Mouse (Mus musculus) cerebellum, postnatal 4 days (tissue): ENCODE data around the gene Hcrtr1.

Source experiments
- DNase-seq, 2 experiments: peaks; one replicate each; pipeline ENCODE4 v3.0.0; 2022; ENCODE audit warnings: low spot score in 2 of 2, mixed read lengths in 1 of 2

The Hcrtr1 gene

DNA sequence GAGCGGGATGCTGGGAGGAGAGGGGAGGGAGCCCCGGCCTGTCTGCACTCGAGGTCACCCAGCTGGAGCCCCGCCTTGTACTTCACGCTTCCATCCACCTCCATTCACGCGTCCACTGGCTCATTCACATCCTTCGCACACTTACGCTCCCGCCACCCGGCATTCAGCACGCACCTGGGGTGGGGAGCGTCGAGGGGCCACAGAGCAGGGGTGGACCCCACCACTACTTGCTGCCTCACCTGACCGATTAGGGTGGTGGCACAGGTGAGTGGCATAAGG lies at the start of gene Hcrtr1:
Gene Hcrtr1, minus strand, starts transcription at position 146 of the 279 bp plus-strand sequence.
- no peak for DNase-seq

DNA sequence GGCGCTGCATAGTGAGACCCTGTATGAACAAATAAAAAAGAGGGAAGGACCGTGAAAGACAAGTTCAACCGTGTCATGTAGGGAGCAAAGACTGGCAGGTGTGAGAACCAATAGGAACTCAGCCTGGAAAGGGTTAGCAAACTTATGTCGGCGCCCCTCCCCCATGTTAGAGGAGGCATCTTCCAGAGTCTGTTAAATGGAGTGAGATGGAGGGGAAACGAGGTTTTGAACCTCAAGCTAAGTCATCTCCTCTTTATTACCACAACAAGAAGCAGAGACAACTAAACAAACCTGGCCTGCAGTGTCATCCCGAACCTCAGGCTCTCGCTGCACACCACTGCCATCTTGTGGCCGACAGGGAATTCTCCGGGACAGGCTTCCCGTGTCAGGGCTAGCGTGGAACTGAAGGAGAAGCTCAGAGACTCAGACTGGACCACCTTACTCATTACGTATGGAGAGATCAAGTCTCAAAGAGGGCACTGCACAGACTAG lies 49.7 kb upstream of the Hcrtr1 start:
- peak; percentile 85 to 88 for DNase-seq

GRCm38 (mm10) chr4:130186891-130187290 lies 47.7 kb upstream of the Hcrtr1 start:
- no peak for DNase-seq

GRCm38 (mm10) chr4:130186450-130186849 lies 47.3 kb upstream of the Hcrtr1 start:
- DNase-seq, result no peak

DNA sequence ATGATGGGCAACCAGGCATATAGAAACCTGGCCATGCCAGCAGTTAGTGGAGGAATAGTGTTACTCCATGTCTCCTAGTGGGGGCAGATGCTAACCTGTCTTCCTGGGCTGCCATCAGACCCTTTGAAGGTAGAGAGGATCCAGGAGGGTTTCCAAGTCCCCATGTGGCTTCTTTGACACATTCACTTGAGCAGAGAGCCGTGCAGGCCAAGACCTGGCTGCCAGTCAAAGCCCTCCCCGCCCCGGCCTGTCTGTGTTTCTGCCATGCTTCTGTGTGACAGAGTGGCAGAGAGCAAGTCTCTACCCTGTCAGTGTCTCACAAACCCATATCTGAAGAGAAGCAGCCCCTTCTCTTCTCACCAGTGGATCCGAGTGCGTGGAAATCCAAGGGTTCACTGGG lies 44.7 kb upstream of the Hcrtr1 start:
- no peak for DNase-seq

DNA sequence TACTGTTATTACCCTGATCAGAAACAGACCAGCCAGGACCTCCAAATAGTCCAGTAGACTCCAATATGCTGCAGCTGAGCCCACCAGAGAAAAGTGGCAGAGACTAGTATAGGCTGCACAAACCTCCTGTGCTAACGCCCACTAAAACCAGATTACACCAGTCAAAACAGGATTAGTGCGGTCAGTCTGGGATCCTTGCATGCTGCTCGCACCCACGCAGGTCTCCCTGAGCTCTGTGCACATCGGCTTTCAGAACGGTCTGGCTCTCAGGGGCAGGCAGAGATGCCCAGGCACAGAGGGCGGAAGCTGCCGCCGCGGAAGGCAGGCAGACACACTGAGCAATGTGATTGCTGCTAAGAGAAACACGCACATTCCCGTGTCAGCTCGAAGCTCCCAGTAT lies 43.9 kb upstream of the Hcrtr1 start:
- DNase-seq, result no peak

DNA sequence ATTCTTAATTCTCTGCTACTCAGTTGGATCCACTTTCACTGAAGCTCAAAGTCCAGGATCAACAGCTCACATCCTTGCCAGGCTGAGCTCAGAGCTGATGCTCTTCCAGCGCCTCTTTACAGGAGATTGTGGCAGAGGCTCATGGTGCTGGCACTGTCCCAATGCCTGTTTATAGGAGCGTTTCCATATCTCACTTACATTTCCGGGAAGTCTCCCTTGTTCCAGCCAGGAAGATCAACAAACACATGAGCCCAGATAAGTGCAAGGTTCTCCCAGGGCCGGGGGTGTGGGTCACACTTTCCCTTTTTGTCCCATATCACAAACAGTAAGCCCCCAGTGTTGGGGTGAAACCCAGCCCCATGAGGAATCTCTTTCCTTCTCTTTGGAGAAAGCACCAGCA lies 42.7 kb upstream of the Hcrtr1 start:
- DNase-seq, result no peak

DNA sequence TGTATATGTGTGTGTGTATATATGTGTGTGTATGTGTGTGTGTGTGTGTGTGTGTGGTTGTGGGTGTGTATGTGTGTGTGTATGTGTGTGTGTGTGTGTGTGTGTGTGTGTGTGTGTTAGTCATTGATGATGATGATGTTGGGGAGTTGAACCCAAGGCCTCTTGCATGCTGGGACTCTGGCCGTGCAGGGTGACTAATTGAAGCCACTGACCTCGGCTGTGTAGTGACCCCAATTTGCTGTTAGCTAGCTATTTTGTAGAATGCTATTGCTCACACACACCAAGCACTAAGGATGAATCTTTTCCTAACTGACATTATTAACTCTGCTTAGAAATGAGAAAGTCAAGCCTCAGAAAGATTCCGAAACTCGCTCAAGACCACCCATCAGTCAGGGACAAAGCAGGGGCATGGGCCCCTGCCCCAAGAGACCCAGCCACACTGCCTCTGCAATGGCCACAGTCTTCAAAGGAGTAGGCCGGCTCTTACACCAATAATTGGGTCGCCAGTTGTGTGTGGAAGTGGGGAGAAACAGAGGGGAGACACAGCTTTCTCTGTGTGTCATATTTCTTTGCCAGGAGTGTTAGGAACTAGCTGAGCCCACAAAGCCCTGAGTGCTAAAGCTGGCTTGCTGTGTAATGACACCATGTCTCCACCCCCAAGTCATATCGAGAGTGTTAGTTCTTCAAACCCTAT lies 41.9 kb upstream of the Hcrtr1 start:
- no peak for DNase-seq

DNA sequence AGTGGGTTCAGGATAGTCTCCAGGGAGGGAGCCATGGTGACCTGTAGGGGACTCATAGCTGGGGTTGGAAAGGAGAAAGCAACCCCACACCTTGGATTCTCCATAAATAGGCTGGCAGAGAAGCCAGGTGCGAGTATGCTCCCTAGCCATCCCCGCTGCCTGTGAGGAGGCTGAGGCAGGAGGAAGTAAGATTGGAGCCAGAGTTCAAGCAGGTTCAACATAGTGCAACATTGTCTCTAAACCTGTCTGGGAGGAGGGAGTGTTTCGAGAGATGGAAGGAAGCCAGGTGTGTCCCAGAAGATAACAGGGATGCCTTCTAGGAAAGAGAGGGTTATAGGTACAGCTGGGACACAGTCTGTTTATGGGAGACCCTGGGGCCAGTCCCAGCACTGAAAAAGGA lies 40.7 kb upstream of the Hcrtr1 start:
- DNase-seq, result no peak

DNA sequence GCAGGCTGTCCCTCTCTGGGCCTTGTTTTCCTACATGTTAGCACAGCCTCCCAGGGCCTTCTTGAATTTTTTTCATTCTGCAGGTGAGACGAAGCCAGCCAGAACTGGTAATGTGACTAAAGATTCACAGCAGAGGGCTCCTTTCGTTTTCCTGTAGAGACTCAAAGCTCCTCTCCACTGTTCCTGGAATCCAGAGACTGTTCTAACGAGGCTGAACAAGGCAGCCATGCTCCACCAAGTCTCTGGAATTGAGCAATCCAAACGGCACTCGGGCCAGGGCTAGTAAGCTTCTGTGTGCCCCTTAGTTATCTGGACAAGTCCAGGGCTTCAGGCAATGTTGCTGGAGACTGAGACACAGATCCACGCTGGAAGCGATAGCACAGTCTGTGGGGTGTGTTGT lies 38.4 kb upstream of the Hcrtr1 start:
- DNase-seq, result no peak

GRCm38 (mm10) chr4:130177087-130177486 lies 37.9 kb upstream of the Hcrtr1 start:
- DNase-seq, result no peak

DNA sequence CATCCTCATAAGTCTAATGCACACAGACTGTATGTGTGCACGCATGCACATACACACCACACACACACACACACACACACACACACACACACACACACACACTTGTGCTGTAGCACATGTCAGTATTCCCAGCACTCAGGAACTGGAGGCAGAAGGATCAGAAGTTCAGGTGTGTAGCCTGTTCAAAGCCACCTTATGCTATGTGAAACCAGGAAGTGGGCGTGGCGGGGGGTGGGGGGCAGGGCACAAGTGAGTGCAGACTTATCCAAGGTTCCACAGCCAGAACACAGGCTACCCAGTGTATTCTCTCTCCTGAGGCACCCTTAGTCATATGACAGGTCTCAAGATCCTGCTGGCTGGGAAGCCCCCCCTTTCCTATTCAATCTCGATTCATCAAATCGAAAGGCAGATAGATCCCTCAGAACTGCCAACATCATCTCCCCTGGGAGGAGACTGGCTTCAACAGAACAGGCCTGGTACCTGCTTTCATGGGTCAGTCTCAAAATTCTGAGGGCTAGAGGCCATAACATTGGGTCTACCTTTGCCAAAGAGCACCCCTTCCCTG lies 37.1 kb upstream of the Hcrtr1 start:
- no peak for DNase-seq

DNA sequence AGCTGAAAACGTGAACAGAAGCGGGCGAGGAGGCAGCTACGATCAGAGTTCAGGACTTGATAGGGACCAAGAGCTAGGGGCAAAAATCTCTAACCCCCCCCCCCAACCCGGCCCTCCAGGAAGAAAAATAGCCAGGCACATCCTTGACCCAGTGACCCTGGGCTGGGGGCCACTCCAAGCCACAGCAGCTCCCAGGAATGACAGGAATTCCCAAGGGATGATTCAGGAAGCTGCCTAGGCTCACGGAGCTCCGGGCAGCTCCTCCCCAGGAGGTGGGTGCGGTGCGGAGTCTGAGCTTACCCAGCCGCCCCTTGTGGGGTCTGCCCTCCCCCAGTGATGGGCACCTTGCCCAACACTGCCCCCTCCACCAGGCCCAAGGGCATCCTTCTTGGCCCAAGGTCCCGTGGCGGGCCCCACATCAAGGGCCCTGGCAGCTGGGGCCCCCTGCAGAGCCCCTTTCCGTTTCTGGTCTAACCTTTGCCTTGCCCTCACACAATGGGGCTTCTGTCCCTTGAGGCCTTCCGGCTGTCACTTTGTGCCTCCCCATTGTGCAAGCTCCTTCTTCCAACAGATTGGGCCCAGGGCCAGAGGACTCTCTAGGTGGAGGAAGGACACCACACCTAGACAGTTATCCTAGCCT lies 36.0 kb upstream of the Hcrtr1 start, which contains the start of gene Tinagl1:
Gene Tinagl1, minus strand, starts transcription at position 51 of the 640 bp plus-strand sequence.
- no peak for DNase-seq

- no peak for DNase-seq
These were observed 35.3 kb upstream of the Hcrtr1 start for GRCm38 (mm10) chr4:130174335-130175031.

GRCm38 (mm10) chr4:130173911-130174311 lies 34.8 kb upstream of the Hcrtr1 start:
- DNase-seq, result no peak

DNA sequence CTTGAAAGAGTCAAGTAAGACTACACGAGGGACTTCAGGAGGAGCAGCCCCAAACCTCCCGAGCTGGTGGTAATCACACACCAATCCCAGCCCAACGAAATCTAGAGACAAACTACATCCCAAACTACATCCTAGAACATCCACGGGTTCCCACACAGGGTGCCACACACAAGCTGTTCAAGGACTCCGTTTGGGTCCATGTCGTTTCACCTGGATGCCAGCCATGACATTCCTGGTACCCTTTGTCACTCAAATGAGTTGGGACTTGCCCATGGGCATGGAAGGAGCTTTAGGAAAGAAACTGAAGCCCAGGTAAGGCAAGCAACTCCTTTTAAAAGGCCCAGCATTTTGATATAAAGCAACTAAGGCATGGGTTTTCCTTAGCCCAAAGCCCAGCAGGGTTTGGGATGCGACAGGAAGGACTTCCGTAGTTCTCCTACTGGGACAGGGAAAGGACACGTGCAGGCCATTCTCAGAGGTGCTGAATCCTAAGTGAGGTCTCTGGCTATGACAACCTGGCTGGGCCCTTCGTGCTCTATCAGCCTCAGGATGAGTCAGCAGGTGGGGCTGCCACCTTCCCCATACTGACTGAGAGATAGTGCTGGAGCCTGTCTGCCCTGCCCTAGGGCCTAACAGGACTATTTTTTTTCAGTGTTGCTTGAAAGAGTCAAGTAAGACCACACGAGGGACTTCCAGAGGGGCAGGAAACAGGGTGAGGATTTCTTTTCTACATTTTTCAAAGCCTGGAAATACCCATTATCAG lies 34.1 kb upstream of the Hcrtr1 start:
- no peak for DNase-seq

- DNase-seq, result no peak
These were observed 33.0 kb upstream of the Hcrtr1 start for GRCm38 (mm10) chr4:130171951-130172765.

DNA sequence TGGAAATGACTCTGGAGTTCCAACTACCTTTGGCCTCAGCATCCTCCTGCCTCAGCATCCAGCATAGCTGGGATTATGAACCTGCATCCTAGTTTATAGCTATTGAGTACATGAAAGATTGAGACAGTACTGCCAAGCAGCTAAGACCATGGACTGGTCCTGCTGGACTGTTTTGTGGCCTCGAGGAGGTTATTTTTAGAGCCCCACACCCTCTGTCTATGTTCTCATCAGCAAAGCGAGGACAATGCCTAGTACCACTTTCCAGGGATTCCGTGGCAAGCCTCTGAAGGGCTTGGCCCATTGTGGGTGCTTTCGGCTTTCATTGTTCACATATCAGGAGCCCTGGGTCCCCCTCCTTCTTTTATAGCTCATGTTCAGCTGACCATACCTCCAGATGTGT lies 31.2 kb upstream of the Hcrtr1 start:
- DNase-seq, result no peak

DNA sequence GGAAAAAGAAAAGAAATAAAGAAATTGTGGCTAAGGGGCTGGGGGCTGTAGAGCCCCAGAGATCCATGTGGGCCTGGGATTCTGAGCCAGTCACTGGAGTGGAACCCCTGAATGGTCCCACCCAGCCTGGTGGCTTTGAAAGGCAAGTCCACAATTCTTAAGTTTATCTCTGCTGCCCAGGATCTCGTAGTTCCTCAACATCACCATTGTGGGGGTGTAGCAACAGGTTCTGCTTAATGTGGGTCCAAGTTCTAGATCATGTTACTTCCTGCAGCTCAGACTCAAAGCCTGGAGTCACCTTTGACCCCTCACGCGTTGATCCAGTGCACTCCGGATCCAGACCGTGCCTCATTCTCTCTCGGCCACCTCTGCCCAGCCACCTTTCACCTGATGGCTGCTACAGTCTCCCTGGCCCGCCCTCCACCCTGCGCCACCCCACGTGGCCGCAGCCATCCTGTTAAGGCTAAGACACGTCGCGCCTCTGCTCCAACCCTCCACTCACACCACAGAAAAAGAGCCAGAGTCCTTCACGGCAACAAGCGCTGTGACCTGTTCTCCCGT lies 30.3 kb upstream of the Hcrtr1 start:
- DNase-seq, result no peak

GRCm38 (mm10) chr4:130168280-130169183 lies 29.4 kb upstream of the Hcrtr1 start:
- peak in 1 of 2 experiments; percentile 35 for DNase-seq
